Mouse (Mus musculus) right cerebral cortex, postnatal 14 days (tissue): ENCODE results near the gene Auts2.

Source experiments
- DNase-seq: peaks from one replicate; pipeline ENCODE4 v3.0.0; 2022

Auts2 gene

GRCm38 (mm10) chr5:131585684-131586331 is 957.3 kb downstream of the Auts2 start:
- no peak for DNase-seq

DNA sequence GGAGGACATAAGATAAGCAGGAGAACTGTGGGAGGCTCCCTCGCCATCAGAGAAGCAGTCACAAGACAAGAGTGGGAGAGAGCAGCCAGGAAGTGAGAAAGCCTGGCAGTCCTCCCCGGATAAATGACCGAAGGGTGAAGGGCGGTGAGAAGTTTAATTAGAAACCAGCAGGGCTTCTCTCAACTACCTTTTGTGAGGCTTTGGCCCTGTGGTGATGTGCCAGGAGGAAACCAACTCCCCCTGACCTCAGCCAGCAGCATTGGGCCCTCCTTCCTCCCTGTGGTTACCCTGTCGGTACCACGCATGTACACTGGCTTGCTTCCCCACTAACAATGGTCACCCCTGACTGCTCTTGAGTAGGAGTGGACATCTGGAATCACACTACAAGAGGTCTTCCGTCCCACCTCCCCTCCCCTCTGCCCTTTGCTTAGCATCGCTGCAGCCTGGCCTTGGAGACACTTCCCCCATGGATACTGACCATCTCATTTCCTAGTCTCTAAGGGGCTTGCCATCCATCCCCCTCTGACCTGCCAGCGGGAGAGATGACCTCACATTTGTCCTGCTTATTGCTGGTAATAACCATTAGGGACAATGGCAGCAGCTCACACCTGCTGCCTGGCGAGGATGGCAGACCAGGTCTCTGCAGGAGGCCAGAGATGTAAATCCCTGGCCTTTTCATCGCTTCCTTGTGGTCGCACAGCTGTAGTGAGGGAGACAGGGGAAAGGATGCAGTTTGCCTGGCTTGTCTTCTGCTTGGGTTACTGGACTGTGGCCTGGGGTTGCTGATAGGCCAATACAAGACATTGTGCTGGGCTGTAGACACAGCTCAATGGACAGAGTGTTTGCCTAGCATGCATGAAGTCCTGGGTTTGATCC is 958.6 kb downstream of the Auts2 start:
- no peak for DNase-seq

DNA sequence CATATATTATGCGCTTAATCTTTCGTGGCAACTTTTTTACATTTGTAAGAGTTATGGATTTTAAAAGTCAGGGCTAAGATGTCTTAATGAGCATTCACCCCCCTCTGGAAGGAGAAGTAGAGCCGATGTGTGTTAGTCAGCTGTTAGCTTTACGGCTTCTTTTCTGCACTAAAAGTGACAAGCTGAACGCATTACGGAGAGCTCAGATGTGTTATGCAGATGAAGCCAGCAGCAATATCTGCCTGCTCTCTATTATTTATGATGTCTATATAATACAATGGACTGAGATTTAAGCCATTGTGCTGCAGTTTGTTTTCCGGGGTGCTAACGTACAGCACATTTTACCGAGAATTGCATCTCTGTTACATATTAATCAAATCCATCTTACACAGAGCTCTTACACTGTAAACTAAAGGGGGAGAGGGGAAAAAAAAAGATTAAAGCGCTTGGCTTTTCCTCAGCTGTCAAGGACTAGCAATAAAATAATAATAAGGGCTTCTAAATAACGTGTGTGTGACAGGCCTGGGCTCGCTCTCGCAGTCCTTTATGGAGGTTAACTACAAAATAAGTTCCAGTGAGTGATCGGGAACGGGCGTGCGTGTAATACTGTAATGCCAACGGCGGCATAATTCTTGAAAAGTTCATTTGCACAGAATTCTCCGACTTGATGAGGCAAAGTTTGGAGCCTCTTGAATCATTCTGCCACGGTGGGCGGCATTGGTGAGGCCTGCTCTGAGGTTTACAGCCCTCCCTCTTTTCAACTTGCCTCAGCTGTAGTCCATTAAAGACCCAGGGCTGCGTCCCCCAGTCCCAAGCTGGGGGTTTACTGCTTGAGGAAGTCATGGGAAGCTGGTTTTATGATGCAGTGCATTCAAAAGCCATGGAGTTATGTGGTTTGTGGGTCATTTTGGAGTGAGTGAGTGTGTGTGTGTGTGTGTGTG is 961.8 kb downstream of the Auts2 start:
- no peak for DNase-seq

DNA sequence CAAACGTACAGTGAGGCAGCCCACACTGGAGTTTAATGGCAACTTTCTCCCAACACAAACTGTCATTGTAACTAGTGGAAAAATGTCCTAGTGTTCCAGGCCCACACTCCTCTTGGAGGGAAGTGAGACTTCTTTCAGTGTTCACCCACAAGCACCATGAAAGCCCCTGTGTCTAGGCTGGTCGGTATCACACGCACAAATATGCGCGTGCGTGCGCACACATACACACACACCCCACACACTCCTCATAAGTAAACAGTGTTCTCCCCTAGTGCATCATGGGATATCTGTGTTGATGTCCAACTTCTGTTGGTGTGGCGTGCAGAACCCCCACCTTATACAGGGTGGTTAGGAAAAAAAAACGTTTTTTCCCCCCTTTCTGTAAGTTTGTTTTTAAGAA is 964.4 kb downstream of the Auts2 start:
- no peak for DNase-seq

- no peak for DNase-seq
Measured at GRCm38 (mm10) chr5:131575733-131576265, 967.3 kb downstream of the Auts2 start.

DNA sequence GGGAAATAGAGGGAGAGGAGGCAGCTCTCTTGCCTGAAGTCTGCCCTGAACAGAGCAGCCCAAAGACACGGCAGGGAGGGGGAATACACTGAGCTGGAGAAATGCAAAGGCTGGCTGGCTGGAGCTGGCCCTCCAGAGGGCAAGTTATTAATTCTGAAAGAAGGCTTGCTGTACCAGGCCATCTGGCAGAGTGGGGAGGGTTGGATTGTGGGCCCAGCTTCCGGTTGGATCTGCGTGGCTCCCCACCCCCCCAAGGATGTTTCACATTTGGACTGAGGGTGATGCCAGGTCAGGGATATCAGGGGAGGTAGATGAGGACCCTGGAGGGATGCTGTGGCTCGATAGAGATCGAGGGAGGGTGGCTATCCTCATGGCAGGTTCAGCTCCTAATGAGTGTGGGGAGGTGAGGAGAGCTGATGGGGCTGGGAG is 968.0 kb downstream of the Auts2 start:
- no peak for DNase-seq

DNA sequence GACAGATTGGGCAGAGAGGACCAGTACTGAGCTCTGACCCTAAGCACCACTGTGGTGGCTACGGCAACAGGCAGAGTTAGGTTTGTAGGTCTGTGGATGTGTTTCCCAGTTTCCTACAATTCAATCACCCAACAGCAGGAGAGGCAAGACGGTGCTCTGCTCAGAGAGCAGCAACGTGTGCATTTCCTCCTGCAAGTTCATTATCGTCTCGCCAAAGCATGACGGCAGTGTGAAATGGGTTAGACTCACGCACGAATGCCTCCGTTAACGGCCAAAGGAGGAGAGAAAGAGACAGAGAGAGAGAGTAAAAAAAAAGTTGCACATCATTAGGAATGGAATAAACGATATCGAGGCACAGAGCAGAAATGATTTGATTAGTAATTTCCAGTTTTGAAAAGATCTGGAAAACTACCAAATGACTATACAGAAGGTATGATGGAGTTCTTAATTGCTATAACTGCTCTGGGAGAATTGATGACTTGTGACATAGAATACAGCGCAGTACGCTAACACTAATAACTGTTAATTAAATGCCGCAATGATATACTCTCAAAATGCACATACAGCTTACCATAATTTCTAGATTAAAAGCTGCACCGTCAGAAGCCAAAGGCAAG is 968.6 kb downstream of the Auts2 start:
- DNase-seq: no peak

DNA sequence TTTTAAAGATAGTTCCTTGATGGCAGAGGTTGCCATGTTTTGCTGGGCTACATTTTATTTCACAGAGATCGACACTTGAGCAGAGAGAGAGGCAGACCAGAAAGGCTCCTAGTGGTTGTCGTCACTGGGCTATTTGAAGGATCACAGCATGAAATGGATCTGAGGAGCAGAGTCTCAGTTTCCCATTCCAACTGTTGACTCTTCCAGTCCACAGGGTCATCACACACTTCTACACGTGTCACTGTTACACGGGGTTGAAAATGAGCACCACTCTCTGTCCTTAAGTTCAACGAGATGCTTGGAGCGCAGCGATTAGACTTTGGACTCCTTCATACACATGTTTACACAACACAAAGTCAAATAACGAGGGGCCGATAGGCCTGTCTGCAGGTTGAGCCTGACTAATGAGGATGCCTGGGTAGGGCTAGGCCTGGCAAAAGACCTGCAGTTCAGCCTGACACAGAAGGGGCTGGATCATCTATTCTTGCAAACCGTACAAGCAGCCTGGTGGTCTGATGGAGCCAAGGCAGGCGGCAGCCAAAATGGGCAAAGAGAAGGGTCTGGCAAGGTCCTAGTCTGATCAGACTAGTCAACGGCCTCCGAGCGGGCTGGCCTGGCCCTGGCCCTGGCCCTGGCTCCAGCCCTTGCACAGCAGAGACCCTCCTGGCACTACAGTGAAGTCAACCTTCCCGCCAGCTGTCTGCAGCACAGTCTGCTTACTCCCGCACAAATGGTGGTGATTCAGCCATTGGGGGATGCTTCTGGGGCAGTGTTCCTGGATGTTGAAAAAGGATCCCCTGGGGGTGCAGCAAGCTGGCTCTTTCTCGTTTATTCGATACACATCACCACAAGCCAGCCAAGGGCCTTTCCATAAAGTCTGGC is 969.6 kb downstream of the Auts2 start:
- DNase-seq: no peak

GRCm38 (mm10) chr5:131566032-131566431 is 977.1 kb downstream of the Auts2 start:
- DNase-seq: no peak

DNA sequence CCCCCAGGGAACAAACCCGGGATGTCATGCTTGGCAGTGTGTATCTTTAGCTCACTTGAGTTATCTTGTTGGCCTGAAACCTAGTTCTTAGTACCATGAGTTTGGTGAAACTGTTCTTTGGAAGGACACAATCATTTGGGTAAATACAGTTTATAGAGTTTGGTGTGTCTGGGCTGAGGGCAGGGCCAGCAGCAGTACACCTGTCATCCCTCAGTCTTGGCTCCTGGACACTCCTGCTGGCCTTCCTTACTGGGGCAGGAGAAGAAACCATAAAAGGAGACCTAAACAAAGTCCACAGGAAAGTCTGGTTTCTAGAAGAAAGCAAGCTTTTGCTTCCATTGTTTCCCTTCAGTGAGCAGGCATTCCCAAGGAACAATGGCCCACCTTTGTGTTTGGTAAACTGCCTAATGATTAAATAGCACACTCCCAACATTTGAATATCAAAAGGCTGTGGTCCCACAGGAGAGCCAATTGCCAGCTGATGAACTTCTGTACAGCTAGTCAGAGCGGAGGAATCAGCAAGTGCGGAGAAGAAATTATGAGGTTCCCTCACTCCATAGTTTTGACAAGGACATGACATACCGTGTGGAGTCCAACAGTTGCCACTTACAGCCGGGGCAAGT is 979.4 kb downstream of the Auts2 start:
- DNase-seq: no peak

DNA sequence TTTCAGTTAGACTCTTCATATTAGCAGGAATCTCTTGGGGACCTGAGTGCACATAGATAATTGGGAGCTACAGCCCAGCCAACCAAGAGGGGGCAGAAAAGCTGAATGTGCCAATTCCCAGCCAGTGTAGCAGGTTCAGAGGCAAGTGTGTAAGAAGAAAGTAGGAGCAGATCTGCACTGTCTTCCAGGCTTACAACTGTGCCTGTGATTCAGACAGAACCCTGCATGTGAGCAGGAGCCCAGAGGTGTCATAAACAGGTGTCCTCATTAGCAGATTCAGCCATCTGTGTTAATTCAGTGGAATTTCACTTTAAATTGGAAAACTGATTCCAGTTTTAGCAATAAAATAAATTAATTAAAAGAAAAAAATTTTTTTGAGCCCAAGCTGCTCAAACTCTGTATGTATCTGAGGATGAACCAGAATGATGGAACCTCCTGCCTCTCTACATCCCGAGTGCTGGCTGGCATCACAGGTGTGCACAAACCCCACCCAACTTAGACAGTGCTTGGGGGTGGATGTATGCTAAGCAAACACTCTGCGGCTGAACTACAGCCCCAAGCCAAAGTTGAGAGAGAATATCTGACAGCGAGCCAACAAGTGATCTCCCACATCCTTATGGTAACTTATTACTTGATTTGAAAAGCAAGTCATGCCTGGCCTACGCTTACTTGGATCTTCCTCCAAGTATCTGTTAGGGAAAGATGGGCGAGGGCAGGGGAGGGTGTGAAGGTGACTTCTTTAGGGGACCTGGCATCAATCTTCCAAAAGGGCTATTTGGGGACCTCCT is 982.2 kb downstream of the Auts2 start:
- no peak for DNase-seq

DNA sequence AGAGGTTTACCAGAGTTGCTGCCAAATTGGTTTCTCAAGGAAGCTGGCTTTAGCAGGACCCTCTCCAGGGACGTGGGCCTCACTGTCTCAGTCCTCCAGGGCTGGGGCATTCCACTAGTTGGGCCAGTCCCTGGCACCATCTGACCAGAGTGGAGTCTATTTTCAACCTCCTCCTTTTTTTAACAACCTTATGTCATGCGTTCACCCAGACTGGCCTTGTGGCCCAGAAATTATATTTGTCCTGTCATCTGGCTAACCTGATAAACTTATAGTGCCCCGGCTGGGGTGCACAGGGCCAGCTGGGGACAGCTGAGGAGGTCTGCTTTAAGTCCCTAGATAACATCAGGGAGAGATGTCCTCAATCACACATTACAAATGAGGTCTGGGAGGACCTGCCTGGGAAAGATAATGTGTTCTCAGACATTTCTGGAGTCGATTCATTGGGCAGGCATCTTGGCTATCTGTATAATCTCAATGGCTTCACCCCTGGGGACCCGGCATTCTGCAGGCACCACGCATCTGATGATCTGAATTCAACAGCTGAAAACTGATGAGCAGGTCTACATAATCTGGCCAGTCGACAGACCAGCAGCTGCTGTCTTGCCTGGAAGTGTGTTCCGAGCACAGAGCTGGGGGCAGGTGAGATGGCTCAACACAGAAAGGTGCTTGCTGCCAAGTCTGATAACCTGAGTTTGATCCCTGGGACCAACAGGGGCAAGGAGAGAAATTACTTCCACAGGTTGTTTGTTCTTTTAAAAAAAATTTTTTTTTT is 984.6 kb downstream of the Auts2 start:
- no peak for DNase-seq

DNA sequence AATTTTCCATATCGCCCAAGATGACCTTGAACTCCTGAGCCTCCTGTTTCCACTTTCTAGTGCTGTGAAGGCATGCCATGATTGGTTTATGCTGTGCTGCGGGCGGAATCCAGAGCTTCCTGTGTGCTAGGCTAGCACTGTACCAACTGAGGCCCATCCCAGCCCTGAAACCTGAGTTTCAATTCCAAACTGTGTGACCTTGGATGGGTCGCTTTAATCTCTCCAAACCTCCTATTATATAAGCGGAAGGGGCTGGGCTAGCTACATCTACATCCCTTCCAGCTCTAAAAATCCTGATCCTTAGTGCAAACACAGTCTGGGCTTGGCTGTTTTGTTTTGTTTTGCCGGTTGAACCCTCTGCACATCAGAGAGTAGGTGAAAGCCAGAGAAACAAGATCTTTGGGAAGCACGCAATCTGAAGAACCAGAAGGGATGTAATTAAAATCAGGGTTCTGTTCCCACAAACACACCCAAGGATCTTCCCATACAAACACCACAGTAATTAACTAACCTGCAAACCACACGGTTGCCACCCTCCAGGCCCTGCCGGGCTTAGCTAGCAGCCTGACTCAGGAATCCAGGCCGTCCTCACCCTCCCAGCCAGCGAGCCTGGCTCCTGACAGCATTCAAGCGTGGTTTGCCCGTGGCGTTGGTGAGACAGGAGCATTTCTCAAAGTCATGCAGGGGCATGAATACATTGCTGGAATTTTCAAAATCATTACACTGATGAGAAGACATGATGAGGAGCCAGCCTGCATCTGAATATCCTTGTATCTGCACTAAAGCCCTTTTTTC is 985.4 kb downstream of the Auts2 start:
- DNase-seq: no peak

- no peak for DNase-seq
Measured at GRCm38 (mm10) chr5:131548932-131549563, 994.1 kb downstream of the Auts2 start.

GRCm38 (mm10) chr5:131547926-131548325 is 995.2 kb downstream of the Auts2 start:
- no peak for DNase-seq

- no peak for DNase-seq
Measured at GRCm38 (mm10) chr5:131546414-131546813, 996.7 kb downstream of the Auts2 start.

GRCm38 (mm10) chr5:131544381-131544780 is 998.8 kb downstream of the Auts2 start:
- no peak for DNase-seq
